Mouse (Mus musculus) olfactory bulb, adult 2 months (tissue): ENCODE data around the gene Ttc41.

Experiments
- CTCF ChIP-seq: fragments of 200-500 bp; IDR thresholded peaks from 2 replicates; pipeline ENCODE4 v1.5.1; 2012; ENCODE audit warnings: low read depth, mild to moderate bottlenecking, low read length, moderate library complexity; ENCODE audit not compliant: insufficient read depth
- POLR2A ChIP-seq: fragments of 200-500 bp; IDR thresholded peaks from 2 replicates; pipeline ENCODE4 v1.6.1; 2012; ENCODE audit warnings: mild to moderate bottlenecking, low read depth, low read length, moderate library complexity; ENCODE audit not compliant: insufficient read depth

GRCm38 (mm10) chr10:86712156-86712555 lies 6.5 kb downstream of the Ttc41 start:
- TF ChIP-seq CTCF: no peak
- TF ChIP-seq POLR2A: no peak
